Mouse (Mus musculus): ENCODE measurements around the gene Ppp1r17. TPM values are rescaled to one million over a fixed set of nuclear protein-coding genes. Genes with fewer than 3 reads are reported as not detected.

Ppp1r17 gene
- total and polyA plus RNA-seq, 3 experiments: not detected

DNA sequence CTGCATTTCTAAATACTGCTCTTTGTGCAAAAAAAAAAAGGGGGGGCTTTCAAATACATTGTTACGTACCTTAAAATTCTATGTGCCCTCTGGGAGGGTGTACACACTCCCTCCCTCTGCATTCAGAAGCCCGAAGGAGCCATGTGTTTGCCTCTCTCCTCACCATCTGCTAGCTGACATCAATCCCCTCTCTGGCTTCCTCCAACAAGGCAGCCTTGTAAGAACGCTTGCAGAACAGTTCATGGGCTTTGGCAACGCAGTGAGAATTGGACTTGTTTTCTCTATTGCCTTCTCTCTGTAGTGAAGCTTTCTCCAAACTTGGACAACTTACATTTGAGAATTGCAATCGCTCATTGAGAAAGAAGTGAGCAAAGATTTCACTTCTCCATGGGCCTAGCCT, 4.9 kb upstream of the Ppp1r17 start:
- no peaks in the 10 kb centered on the region for H3K79me2 ChIP-seq (replicated peaks; ENCODE audit: control insufficient read depth, extremely low read depth, insufficient read depth, poor library complexity, severe bottlenecking)
- dilution Hi-C loops (cut with MboI; ENCODE audit: extremely low pct_ligation_motif_present, extremely low pct_unique_long_range_greater_than_20kb, low sequenced_read_pairs) (no loop called here), in situ Hi-C loops (cut with MboI; ENCODE audit: low pct_ligation_motif_present, low pct_unique_long_range_greater_than_20kb, low sequenced_read_pairs) (no loop called here)
- H3K4me3 ChIP-seq (replicated peaks in 1 of 3; ENCODE audit: low read depth in 2 of 3, low read length in 2 of 3, poor library complexity in 1 of 3): no peak overlapping the region
- H3K4me2 ChIP-seq (ENCODE audit: insufficient read depth, low read depth, poor library complexity, severe bottlenecking): no peak overlapping the region
- H3K4me1 ChIP-seq (ENCODE audit: control insufficient read depth in 1 of 2, insufficient read depth in 2 of 2): no peaks in the 10 kb centered on the region
- no peaks in the 10 kb centered on the region for H3K27me3 ChIP-seq (replicated peaks)
- TF ChIP-seq MYC (IDR thresholded peaks at IDR 0.05; ENCODE audit: low read depth, low read length) (no peak), CHD2 (IDR thresholded peaks at IDR 0.05; ENCODE audit: low read length) (no peak), ZNF384 (IDR thresholded peaks at IDR 0.05; ENCODE audit: low read depth, low read length) (no peak), SMC3 (IDR thresholded peaks at IDR 0.05; ENCODE audit: low read depth, low read length) (no peak), KAT2A (IDR thresholded peaks at IDR 0.05; ENCODE audit: insufficient replicate concordance, low read length) (no peak), UBTF (IDR thresholded peaks at IDR 0.05; ENCODE audit: low read depth, low read length) (no peak), TBP (conservative IDR thresholded peaks at IDR 0.05; ENCODE audit: low read depth, low read length) (no peak), ZKSCAN1 (IDR thresholded peaks at IDR 0.05; ENCODE audit: borderline replicate concordance, low read depth, low read length) (no peak), EP300 (IDR thresholded peaks at IDR 0.05; ENCODE audit: low read length) (no peak)
- no peak overlapping the region for H3K9ac ChIP-seq (ENCODE audit: insufficient read depth, low read depth)
- H3K27ac ChIP-seq (ENCODE audit: insufficient read depth, low read depth): no peak overlapping the region
- H3K36me3 ChIP-seq (replicated peaks in 1 of 2; ENCODE audit: control insufficient read depth in 1 of 2, insufficient read depth in 1 of 2, low read length in 1 of 2): no peaks in the 10 kb centered on the region
- no peaks in the 10 kb centered on the region for H3K9me3 ChIP-seq (replicated peaks; ENCODE audit: low read length)
- DNase-seq (ENCODE audit: extremely low read depth): no peak

- Histone ChIP-seq H3K4me2 (ENCODE audit: insufficient read depth, low read depth, poor library complexity, severe bottlenecking) (no peak overlapping the region), H3K4me1 (ENCODE audit: control insufficient read depth in 1 of 2, insufficient read depth in 2 of 2) (no peaks in the 10 kb centered on the region), H3K27me3 (replicated peaks) (no peaks in the 10 kb centered on the region), H3K27ac (ENCODE audit: insufficient read depth, low read depth) (no peak overlapping the region), H3K9me3 (replicated peaks; ENCODE audit: low read length) (no peaks in the 10 kb centered on the region), H3K79me2 (replicated peaks; ENCODE audit: control insufficient read depth, extremely low read depth, insufficient read depth, poor library complexity, severe bottlenecking) (no peaks in the 10 kb centered on the region), H3K36me3 (replicated peaks in 1 of 2; ENCODE audit: control insufficient read depth in 1 of 2, insufficient read depth in 1 of 2, low read length in 1 of 2) (no peaks in the 10 kb centered on the region), H3K9ac (ENCODE audit: insufficient read depth, low read depth) (no peak overlapping the region), H3K4me3 (replicated peaks in 1 of 3; ENCODE audit: low read depth in 2 of 3, low read length in 2 of 3, poor library complexity in 1 of 3) (no peak overlapping the region)
- dilution Hi-C loops (cut with MboI; ENCODE audit: extremely low pct_ligation_motif_present, extremely low pct_unique_long_range_greater_than_20kb, low sequenced_read_pairs) (no loop called here), in situ Hi-C loops (cut with MboI; ENCODE audit: low pct_ligation_motif_present, low pct_unique_long_range_greater_than_20kb, low sequenced_read_pairs) (no loop called here)
- no peak for DNase-seq (ENCODE audit: extremely low read depth)
- TF ChIP-seq MAZ (IDR thresholded peaks at IDR 0.05; ENCODE audit: low read depth, low read length) (no peak), MEF2A (IDR thresholded peaks at IDR 0.05; ENCODE audit: borderline replicate concordance, low read depth, low read length) (no peak), JUN (IDR thresholded peaks at IDR 0.05; ENCODE audit: insufficient read depth, low read depth, low read length) (no peak), ETS1 (conservative IDR thresholded peaks at IDR 0.05; ENCODE audit: low read depth, low read length) (no peak), E2F4 (IDR thresholded peaks at IDR 0.05; ENCODE audit: insufficient replicate concordance, low read depth, low read length) (no peak), RCOR1 (conservative IDR thresholded peaks at IDR 0.05; ENCODE audit: low read depth, low read length) (no peak), POLR2AphosphoS2 (IDR thresholded peaks at IDR 0.05; ENCODE audit: low read depth, low read length) (no peak), SMC3 (IDR thresholded peaks at IDR 0.05; ENCODE audit: low read depth, low read length) (no peak), USF2 (conservative IDR thresholded peaks at IDR 0.05; ENCODE audit: low read depth, low read length) (no peak), CHD1 (IDR thresholded peaks at IDR 0.05; ENCODE audit: low read depth, low read length) (no peak), POLR2A (IDR thresholded peaks at IDR 0.05; ENCODE audit: low read depth, low read length) (no peak), KAT2A (IDR thresholded peaks at IDR 0.05; ENCODE audit: insufficient replicate concordance, low read length) (no peak), NELFE (IDR thresholded peaks at IDR 0.05; ENCODE audit: low read depth, low read length) (no peak), UBTF (IDR thresholded peaks at IDR 0.05; ENCODE audit: low read depth, low read length) (no peak), NRF1 (IDR thresholded peaks at IDR 0.05; ENCODE audit: low read depth, low read length) (no peak), ZC3H11A (IDR thresholded peaks at IDR 0.05; ENCODE audit: low read depth, low read length) (no peak), CTCF (conservative IDR thresholded peaks at IDR 0.05 in 1 of 2, IDR thresholded peaks at IDR 0.05 in 1 of 2; ENCODE audit: low read depth in 2 of 2, low read length in 2 of 2) (no peak), JUND (conservative IDR thresholded peaks at IDR 0.05; ENCODE audit: low read depth, low read length) (no peak)
Observed at GRCm38 (mm10) chr6:56019632-56020031, 2.3 kb downstream of the Ppp1r17 start.
